Mouse (Mus musculus): ENCODE data around the gene Ncbp2.
A peak's percentile ranks its signal among the peaks of the same experiment; 100 is the strongest.

Ncbp2 gene

DNA sequence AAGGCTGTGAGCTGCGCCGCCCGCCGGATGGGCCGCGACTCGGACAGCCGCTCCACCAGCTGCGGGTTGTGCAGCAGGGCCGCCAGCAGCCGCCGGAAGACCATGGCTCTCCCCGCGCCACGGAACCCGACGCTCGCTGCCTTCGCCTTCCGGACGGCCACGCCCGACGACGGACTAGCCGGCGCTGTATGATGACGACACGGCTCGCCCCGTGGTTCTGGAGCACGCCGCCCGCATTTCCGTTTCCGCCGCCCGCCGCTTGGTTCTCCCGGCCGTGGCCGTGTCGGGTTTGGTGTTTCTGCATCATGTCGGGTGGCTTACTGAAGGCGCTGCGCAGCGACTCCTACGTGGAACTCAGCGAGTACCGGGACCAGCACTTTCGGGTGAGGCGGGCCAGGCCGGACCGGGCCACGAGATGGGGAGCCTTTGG is at the start of gene Ncbp2, which contains the start of gene 0610012G03Rik:
TSS of gene Ncbp2 (plus strand) at position 169 of the 430 bp plus-strand sequence.
TSS of gene 0610012G03Rik (minus strand) at position 150 of the 430 bp plus-strand sequence.
- peak; percentile 94 for DNase-seq (ENCODE audit: inconsistent ontology term)

- DNase-seq (ENCODE audit: inconsistent ontology term) = peak; percentile 62
Observed at GRCm38 (mm10) chr16:31898546-31899326, 49.6 kb upstream of the Ncbp2 start.

- DNase-seq (ENCODE audit: inconsistent ontology term) = no peak
Observed at GRCm38 (mm10) chr16:31901886-31902285, 46.4 kb upstream of the Ncbp2 start.

DNA sequence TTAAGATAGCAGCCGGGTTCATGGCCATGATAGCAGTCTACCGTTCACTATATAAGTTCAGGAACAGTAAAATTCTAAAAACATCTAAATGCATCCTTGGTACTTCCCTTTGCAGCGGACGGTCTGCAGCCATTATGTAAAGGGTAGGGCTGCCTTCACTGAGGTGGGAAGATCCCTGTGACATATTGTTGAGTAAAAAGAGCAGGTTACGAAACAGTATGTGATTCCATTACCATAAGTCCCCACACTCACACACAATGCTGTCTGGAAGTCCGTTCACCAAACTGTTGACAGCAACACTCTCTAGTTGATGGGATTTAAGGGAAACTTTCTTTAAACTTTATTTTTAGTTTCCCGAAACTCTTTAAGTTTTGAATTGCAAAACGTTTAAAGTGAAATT is 45.1 kb upstream of the Ncbp2 start:
- DNase-seq (ENCODE audit: inconsistent ontology term) = no peak

GRCm38 (mm10) chr16:31905331-31905730 is 43.0 kb upstream of the Ncbp2 start:
- no peak for DNase-seq (ENCODE audit: inconsistent ontology term)

GRCm38 (mm10) chr16:31905891-31906825 is 42.2 kb upstream of the Ncbp2 start:
- no peak for DNase-seq (ENCODE audit: inconsistent ontology term)

- no peak for DNase-seq (ENCODE audit: inconsistent ontology term)
Observed at GRCm38 (mm10) chr16:31906896-31907295, 41.4 kb upstream of the Ncbp2 start.

DNA sequence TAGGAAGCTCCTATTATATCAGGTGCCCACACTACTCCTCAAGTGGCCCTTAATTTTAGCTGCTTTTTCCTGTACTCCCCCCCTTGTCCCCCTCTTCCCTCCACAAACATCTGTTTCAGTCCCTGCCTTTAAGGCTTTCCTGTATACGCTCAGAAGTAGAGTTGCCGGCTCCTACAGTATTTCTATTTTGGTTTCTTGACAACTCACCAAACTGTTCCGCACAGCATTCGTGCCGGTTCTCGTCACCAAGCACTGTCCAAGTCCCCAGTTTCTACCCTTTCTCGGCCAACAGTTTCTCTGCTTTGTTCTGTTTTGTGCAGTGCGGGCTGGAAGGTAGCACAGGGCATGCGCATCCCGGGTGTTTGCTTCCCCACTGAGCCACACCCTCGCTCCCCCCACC is 39.4 kb upstream of the Ncbp2 start:
- no peak for DNase-seq (ENCODE audit: inconsistent ontology term)

- DNase-seq (ENCODE audit: inconsistent ontology term) = no peak
Observed at GRCm38 (mm10) chr16:31910281-31910847, 37.9 kb upstream of the Ncbp2 start.

GRCm38 (mm10) chr16:31917776-31918175 is 30.5 kb upstream of the Ncbp2 start:
- DNase-seq (ENCODE audit: inconsistent ontology term) = no peak

GRCm38 (mm10) chr16:31918248-31918724 is 30.0 kb upstream of the Ncbp2 start:
- peak; percentile 71 for DNase-seq (ENCODE audit: inconsistent ontology term)

DNA sequence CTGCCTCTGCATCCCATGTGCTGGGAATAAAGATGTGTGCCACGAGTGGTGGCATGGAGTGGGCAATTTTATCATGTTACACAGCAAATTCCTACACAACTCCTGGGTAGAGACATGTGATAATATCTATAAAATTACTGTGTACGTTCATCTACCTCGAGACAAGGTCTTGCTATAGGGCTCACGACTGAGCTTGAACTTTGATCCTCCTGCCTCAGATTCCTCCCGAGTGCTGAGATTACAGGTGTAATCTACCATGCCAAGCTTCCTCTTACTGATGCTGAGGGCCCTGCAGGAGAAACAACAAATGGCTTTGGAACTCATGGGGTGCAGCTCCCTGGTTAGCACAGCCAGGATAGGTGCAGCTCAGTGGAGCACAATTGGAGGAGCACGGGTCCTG is 23.9 kb upstream of the Ncbp2 start:
- DNase-seq (ENCODE audit: inconsistent ontology term) = no peak

DNA sequence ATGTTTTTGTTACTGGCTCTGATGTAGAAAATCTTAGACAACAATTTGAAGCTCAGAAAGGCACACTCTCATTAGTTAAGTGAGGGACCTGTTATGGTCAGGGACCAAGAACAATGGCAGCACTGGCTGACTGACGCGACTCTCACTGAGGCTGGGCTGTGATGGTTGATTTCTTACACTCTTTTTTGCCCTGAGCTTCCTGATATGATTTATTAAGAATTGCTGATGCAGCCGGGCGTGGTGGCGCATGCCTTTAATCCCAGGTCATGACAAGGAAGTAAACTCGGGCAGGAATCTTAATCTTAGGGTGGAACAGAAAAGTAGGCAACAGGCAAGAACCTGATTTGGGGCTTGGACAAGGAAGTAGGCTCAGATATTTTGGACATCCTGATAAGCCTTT is 22.2 kb upstream of the Ncbp2 start:
- no peak for DNase-seq (ENCODE audit: inconsistent ontology term)

DNA sequence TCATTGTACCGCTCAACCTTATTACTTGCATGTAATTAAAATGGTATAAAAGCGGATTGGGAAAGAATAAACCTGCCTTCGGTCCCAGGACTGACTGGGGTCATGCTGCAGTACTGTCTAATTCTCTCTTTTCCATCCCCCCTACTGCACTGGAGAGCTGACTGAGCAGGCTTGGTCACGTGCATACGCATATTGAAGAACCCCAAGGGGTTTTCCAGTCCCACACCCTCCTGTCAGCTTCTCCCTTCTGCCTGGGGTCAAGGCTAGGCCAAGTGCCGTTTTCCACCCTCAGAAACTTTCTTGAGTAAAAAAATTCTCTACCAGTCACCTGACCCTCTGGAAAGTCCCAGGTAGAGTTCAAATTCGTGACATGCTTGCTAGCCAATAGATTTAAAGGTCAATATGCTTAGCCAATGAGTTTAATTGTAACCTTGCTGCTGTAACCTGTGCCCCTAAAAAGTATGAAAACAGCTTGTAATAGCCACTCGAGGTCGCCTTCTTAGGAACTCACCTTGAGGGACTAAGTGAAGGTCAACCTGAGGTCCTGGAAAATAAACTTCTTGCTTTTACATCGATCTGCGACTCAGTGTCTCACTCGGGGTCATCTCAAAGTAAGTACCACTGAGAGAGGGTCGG is 21.6 kb upstream of the Ncbp2 start:
- DNase-seq (ENCODE audit: inconsistent ontology term) = no peak

DNA sequence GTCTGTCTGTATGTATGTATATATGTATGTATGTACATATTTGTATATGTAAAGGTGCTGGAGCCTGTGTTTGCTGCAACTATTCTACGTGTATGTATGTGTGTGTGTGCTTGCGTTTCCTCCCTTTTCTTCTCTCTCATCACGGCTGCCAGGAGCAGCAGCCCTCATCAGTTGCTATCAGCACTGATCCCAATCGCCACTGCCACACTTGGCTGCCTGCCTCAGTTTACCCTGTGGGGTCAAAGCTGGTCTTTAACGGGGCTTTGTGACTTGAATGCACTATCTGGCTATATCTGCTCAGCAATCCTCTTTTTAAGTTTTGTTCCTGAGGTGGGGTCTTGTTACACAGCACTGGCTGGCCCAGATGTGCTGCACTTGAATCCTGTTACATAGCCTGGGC is 20.9 kb upstream of the Ncbp2 start:
- DNase-seq (ENCODE audit: inconsistent ontology term) = no peak

DNA sequence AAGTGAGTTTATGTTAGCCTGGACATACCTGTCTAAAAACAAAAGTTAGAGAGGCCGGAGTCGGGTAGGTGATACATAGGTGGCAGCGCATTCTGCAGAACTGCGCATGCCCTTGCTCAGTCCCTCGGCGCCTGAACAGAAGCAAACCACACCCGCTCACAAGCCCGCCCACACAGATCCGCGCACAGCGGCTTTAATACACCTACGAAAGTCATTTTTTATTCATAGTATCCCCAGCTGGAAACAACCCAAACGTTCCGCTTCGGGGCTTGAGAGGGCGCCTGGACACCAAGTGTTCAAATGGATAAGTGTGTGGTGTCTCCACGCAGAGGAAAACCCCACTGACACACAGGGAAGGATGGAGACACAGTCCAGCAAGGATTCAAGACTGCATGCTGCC is 17.0 kb upstream of the Ncbp2 start:
- no peak for DNase-seq (ENCODE audit: inconsistent ontology term)

DNA sequence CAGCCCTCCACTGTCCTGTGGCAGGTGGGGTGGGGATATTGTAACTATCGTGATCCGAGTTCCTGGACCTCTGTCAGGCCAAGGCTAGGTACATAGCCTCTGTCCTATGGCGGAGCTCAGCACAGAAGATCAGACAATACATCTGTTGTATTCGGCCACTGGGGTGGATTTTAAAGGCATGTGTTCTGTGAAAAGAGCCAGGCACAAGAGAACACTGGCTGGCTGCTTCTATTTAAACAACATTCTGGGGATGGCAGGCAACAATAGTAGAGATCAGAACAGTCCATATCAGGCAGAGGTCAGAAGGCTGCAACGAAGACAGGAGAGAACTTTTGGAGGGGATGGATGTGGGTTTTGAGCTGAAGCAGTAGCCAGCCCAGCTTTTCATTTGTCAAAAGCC is 16.1 kb upstream of the Ncbp2 start:
- DNase-seq (ENCODE audit: inconsistent ontology term) = peak; percentile 65

DNA sequence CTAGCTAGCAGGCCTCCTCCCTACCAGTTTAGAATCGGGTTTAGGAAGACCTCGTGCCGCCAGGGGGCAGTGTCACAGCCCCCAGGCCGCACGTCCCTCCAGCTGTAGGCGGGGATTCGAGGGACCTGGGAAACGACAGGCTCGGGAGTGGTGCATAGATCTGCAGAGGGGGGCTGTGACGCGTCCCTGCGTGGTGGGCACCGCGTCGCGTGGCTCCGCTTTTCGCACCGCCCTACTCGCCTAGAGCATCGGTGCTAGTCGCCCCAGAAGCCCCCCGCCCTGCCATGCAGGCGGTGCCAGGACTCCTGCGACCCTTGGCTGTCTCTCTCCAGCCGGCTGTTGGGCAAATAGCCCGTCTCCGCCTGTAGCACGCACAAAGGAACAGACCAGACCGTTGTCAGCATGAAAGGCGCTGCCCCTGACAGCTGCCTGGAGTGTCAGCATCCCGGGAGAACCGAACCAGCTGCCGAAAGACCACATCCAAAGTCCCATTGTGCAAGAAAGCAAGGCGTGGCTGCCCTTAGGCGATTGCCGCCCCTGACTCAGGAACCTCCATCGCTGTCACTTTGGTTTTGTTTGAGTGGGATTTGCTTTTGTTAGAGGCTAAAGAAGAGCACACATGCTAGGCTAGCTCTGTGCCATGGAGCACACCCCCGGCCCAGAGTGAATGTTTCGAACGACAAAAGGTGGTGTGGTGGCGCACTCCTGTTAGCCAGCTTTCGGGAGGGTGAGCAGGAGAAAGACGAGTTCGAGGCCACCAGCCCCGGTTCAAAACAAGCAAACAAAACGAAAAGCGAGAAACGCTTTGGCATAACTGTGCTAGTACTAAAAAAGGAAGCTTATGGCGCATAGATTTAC is 15.2 kb upstream of the Ncbp2 start:
- peak; percentile 94 for DNase-seq (ENCODE audit: inconsistent ontology term)

DNA sequence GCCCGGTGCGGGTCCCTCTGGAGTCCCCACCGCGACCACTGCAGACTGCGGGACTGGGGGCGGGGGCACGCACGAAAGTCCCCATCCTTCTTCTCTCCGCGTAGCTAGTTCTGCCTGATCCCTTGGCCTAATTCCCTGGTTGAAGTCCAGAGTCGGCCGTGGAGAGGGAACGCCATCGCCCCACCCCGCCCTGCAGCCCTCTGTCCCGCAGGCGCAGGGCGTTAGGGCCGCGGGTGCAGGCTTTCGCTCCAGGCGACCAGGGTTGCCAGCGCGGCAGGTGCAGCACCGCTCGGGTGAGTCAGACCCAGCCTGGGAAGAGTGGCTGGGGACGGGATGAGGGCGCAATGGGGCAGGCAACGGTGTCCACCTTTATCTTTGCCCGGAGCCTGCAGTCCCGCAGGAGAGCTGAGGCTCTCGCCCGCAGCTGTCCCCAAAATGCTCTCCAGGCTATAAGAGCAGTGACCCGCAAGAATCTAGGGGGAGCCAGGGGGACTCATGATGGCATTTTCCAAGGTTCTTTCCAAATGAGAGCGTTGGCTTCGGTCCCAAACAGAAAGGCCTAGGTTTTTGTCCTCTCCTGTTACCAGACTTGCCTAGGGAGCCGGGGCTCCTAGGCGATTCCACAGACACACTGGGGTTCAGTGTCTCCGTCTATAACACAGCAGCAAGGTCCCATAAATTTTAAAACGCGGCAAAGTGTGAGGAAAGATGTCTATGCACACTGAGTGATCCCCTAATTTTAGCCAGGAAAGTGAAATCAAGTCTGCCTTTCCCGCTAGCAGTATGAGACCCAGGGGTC is 14.4 kb upstream of the Ncbp2 start, which contains the start of gene Pigz:
TSS of gene Pigz (plus strand) at position 101 of the 799 bp plus-strand sequence.
- peak; percentile 79 for DNase-seq (ENCODE audit: inconsistent ontology term)

DNA sequence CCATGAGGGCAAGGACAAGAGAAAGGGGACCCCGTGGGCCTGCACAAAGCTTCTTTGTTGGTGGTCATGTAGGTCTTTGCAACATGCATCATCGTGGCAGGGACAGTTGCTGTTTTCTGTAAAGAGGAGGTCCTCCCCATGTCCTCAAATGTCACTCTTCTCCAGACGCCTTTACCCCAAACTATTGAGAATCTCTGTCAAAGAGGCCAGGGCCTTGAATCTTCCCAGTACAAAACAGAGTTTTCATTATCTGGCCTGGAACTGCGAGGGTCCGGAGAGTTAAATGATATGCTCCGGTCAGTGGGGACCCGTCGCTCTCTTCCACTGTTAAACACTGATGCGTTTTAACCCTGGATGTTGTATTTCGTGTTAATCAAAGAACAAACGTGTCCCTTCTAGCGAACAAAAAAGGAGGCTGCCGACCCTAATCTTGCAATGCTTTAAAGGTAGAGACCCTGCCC is 13.7 kb upstream of the Ncbp2 start:
- peak; percentile 29 for DNase-seq (ENCODE audit: inconsistent ontology term)

Data from Muller cell, postnatal 12 days (primary cell).